Mouse (Mus musculus): ENCODE data around the gene Pomt2.

Gene Pomt2

GRCm38 (mm10) chr12:87127256-87127655, 20.5 kb downstream of the Pomt2 start:
- DNase-seq (ENCODE audit: low spot score), result no peak

- DNase-seq (ENCODE audit: low spot score), result no peak
Measured at GRCm38 (mm10) chr12:87121918-87122589, 25.7 kb downstream of the Pomt2 start.

- no peak for DNase-seq (ENCODE audit: low spot score)
Measured at GRCm38 (mm10) chr12:87107357-87107977, 40.3 kb downstream of the Pomt2 start.

- DNase-seq (ENCODE audit: low spot score), result no peak
Measured at GRCm38 (mm10) chr12:87104796-87105195, 43.0 kb downstream of the Pomt2 start.

GRCm38 (mm10) chr12:87103471-87103870, 44.3 kb downstream of the Pomt2 start:
- DNase-seq (ENCODE audit: low spot score), result no peak

- peak; percentile 6 for DNase-seq (ENCODE audit: low spot score)
Measured at GRCm38 (mm10) chr12:87102165-87102631, 45.6 kb downstream of the Pomt2 start, which contains the start of gene Ngb. TSS of gene Ngb (minus strand) at chr12:87102539.

GRCm38 (mm10) chr12:87100331-87100730, 47.4 kb downstream of the Pomt2 start:
- DNase-seq (ENCODE audit: low spot score), result no peak

GRCm38 (mm10) chr12:87093671-87094070, 54.1 kb downstream of the Pomt2 start:
- DNase-seq (ENCODE audit: low spot score), result no peak

GRCm38 (mm10) chr12:87093249-87093648, 54.5 kb downstream of the Pomt2 start:
- DNase-seq (ENCODE audit: low spot score), result no peak

- no peak for DNase-seq (ENCODE audit: low spot score)
Measured at GRCm38 (mm10) chr12:87091916-87092315, 55.9 kb downstream of the Pomt2 start.

- no peak for DNase-seq (ENCODE audit: low spot score)
Measured at GRCm38 (mm10) chr12:87089701-87090100, 58.1 kb downstream of the Pomt2 start.

- no peak for DNase-seq (ENCODE audit: low spot score)
Measured at GRCm38 (mm10) chr12:87089255-87089654, 58.5 kb downstream of the Pomt2 start.

GRCm38 (mm10) chr12:87088331-87088730, 59.4 kb downstream of the Pomt2 start:
- DNase-seq (ENCODE audit: low spot score), result peak; percentile 12

- no peak for DNase-seq (ENCODE audit: low spot score)
Measured at GRCm38 (mm10) chr12:87087236-87087635, 60.5 kb downstream of the Pomt2 start.

- DNase-seq (ENCODE audit: low spot score), result no peak
Measured at GRCm38 (mm10) chr12:87082797-87083196, 65.0 kb downstream of the Pomt2 start.

GRCm38 (mm10) chr12:87076610-87077009, 71.2 kb downstream of the Pomt2 start:
- no peak for DNase-seq (ENCODE audit: low spot score)

GRCm38 (mm10) chr12:87070520-87070919, 77.2 kb downstream of the Pomt2 start:
- no peak for DNase-seq (ENCODE audit: low spot score)

GRCm38 (mm10) chr12:87066429-87066828, 81.3 kb downstream of the Pomt2 start:
- DNase-seq (ENCODE audit: low spot score), result no peak

GRCm38 (mm10) chr12:87065446-87065845, 82.3 kb downstream of the Pomt2 start:
- DNase-seq (ENCODE audit: low spot score), result no peak

- no peak for DNase-seq (ENCODE audit: low spot score)
Measured at GRCm38 (mm10) chr12:87057066-87057465, 90.7 kb downstream of the Pomt2 start.
